Mouse (Mus musculus): ENCODE measurements around the gene Lilrb4a.
"Not testable (repeated sequence)": the region's sequence is repeated elsewhere in the genome, so short reads cannot be mapped to it uniquely, and the experiment has no call there.

Gene Lilrb4a

GRCm38 (mm10) chr10:51490691-51491090 lies at the start of gene Lilrb4a:
Lilrb4a (plus strand) TSS chr10:51490956.
- not testable (repeated sequence) for ATAC-seq (ENCODE audit: low TSS enrichment)

GRCm38 (mm10) chr10:51451610-51452009 lies 39.1 kb upstream of the Lilrb4a start:
- no peak for ATAC-seq (ENCODE audit: low TSS enrichment)

- peak; percentile 27; the same call in 1 of the 2 replicates for ATAC-seq (ENCODE audit: low TSS enrichment)
These were observed 37.0 kb upstream of the Lilrb4a start for GRCm38 (mm10) chr10:51453616-51454298.

GRCm38 (mm10) chr10:51454365-51454764 lies 36.4 kb upstream of the Lilrb4a start:
- no peak for ATAC-seq (ENCODE audit: low TSS enrichment)

- ATAC-seq (ENCODE audit: low TSS enrichment) = no peak
These were observed 35.0 kb upstream of the Lilrb4a start for GRCm38 (mm10) chr10:51455762-51456161.

- ATAC-seq (ENCODE audit: low TSS enrichment) = no peak
These were observed 34.4 kb upstream of the Lilrb4a start for GRCm38 (mm10) chr10:51456369-51456768.

GRCm38 (mm10) chr10:51463800-51464199 lies 27.0 kb upstream of the Lilrb4a start:
- not testable (repeated sequence) for ATAC-seq (ENCODE audit: low TSS enrichment)

GRCm38 (mm10) chr10:51480397-51480796 lies 10.4 kb upstream of the Lilrb4a start, which contains the start of the genes Gm49339 and Lilr4b:
Gm49339 (plus strand) TSS chr10:51480612.
Lilr4b (plus strand) TSS chr10:51480632.
- not testable (repeated sequence) for ATAC-seq (ENCODE audit: low TSS enrichment)

- ATAC-seq (ENCODE audit: low TSS enrichment) = no peak
These were observed 29.3 kb downstream of the Lilrb4a start for GRCm38 (mm10) chr10:51520021-51520420.

GRCm38 (mm10) chr10:51521453-51521852 lies 30.7 kb downstream of the Lilrb4a start:
- no peak for ATAC-seq (ENCODE audit: low TSS enrichment)

GRCm38 (mm10) chr10:51526090-51526489 lies 35.3 kb downstream of the Lilrb4a start:
- no peak for ATAC-seq (ENCODE audit: low TSS enrichment)

- ATAC-seq (ENCODE audit: low TSS enrichment) = no peak
These were observed 35.9 kb downstream of the Lilrb4a start for GRCm38 (mm10) chr10:51526633-51527032.

- ATAC-seq (ENCODE audit: low TSS enrichment) = no peak
These were observed 38.2 kb downstream of the Lilrb4a start for GRCm38 (mm10) chr10:51528840-51529434.

GRCm38 (mm10) chr10:51529497-51529896 lies 38.7 kb downstream of the Lilrb4a start:
- no peak for ATAC-seq (ENCODE audit: low TSS enrichment)

- ATAC-seq (ENCODE audit: low TSS enrichment) = no peak
These were observed 40.1 kb downstream of the Lilrb4a start for GRCm38 (mm10) chr10:51530813-51531212.
